Mouse (Mus musculus) myocyte (in vitro differentiated cells): ENCODE results near the gene Siglech. TPM values are rescaled to one million over a fixed set of nuclear protein-coding genes. Genes with fewer than 3 reads are reported as not detected.

Source experiments
- H3K27me3 ChIP-seq: one replicate; pipeline ENCODE4 v1.6.1; 2011; ENCODE audit not compliant: control insufficient read depth, insufficient read depth, insufficient read length
- H3K36me3 ChIP-seq: one replicate; pipeline ENCODE4 v1.6.1; 2011; ENCODE audit not compliant: control insufficient read depth, insufficient read depth
- H3K4me2 ChIP-seq: one replicate; pipeline ENCODE4 v1.6.1; 2011; ENCODE audit warnings: low read depth, control low read depth
- H3K4me3 ChIP-seq: one replicate; pipeline ENCODE4 v1.5.1; 2011; ENCODE audit warnings: mild to moderate bottlenecking, control low read depth, moderate library complexity
- H3K79me2 ChIP-seq: one replicate; pipeline ENCODE4 v1.6.1; 2011; ENCODE audit not compliant: control insufficient read depth, insufficient read depth
- H3ac ChIP-seq: one replicate; pipeline ENCODE4 v1.6.1; 2011; ENCODE audit not compliant: control insufficient read depth, insufficient read length
- CEBPB ChIP-seq: IDR thresholded peaks from 2 replicates; pipeline ENCODE4 v1.6.1; 2011; ENCODE audit warnings: mild to moderate bottlenecking, moderate library complexity; ENCODE audit not compliant: poor library complexity, insufficient read depth, severe bottlenecking
- E2F4 ChIP-seq: IDR thresholded peaks from one replicate; pipeline ENCODE4 v1.6.1; 2011; ENCODE audit warnings: mild to moderate bottlenecking, control low read depth, moderate library complexity; ENCODE audit not compliant: insufficient read depth
- MAX ChIP-seq: IDR thresholded peaks from one replicate; pipeline ENCODE4 v1.6.1; 2011; ENCODE audit warnings: low read depth, mild to moderate bottlenecking, control low read depth
- MYOD1 ChIP-seq, 3 experiments: IDR thresholded peaks; one replicate each; pipeline ENCODE4 v1.6.1; 2011; ENCODE audit warnings: control low read depth in 2 of 3, low read depth in 2 of 3, mild to moderate bottlenecking in 2 of 3, moderate library complexity in 1 of 3; ENCODE audit not compliant: insufficient read length in 2 of 3, control insufficient read depth in 1 of 3
- MYOG ChIP-seq, 3 experiments: IDR thresholded peaks; one replicate each; pipeline ENCODE4 v1.6.1; 2011; ENCODE audit warnings: control low read depth in 2 of 3, low read depth in 2 of 3, mild to moderate bottlenecking in 2 of 3; ENCODE audit not compliant: insufficient read length in 2 of 3, control insufficient read depth in 1 of 3, insufficient read depth in 1 of 3
- POLR2A ChIP-seq: IDR thresholded peaks from one replicate; pipeline ENCODE4 v1.6.1; 2011; ENCODE audit warnings: low read depth, mild to moderate bottlenecking, control low read depth, moderate library complexity; ENCODE audit not compliant: insufficient read length
- POLR2AphosphoS2 ChIP-seq: IDR thresholded peaks from one replicate; pipeline ENCODE4 v1.6.1; 2011; ENCODE audit warnings: low read depth, control low read depth; ENCODE audit not compliant: insufficient read length
- REST ChIP-seq: IDR thresholded peaks from one replicate; pipeline ENCODE4 v1.6.1; 2011; ENCODE audit warnings: mild to moderate bottlenecking, control low read depth, moderate library complexity; ENCODE audit not compliant: insufficient read depth, insufficient read length
- SRF ChIP-seq: IDR thresholded peaks from one replicate; pipeline ENCODE4 v1.6.1; 2011; ENCODE audit warnings: low read depth; ENCODE audit not compliant: control insufficient read depth, insufficient read length
- TCF12 ChIP-seq: IDR thresholded peaks from one replicate; pipeline ENCODE4 v1.6.1; 2011; ENCODE audit warnings: mild to moderate bottlenecking, control low read depth; ENCODE audit not compliant: poor library complexity, insufficient read depth, severe bottlenecking
- TCF3 ChIP-seq: IDR thresholded peaks from one replicate; pipeline ENCODE4 v1.6.1; 2011; ENCODE audit warnings: low read depth, control low read depth; ENCODE audit not compliant: insufficient read length
- USF1 ChIP-seq: IDR thresholded peaks from one replicate; pipeline ENCODE4 v1.6.1; 2011; ENCODE audit warnings: low read depth, mild to moderate bottlenecking, control low read depth, moderate library complexity
- polyA plus RNA-seq: library from polyadenylated mRNA; unstranded; fragments of >200 nt; fragmentation: generic; extraction: Trizol; gene quantifications from one replicate; pipeline ENCODE4 v1.2.1, GENCODE M21; 2012; ENCODE audit warnings: missing spikeins

The Siglech gene
- polyA plus RNA-seq, 1 experiment: not detected

DNA sequence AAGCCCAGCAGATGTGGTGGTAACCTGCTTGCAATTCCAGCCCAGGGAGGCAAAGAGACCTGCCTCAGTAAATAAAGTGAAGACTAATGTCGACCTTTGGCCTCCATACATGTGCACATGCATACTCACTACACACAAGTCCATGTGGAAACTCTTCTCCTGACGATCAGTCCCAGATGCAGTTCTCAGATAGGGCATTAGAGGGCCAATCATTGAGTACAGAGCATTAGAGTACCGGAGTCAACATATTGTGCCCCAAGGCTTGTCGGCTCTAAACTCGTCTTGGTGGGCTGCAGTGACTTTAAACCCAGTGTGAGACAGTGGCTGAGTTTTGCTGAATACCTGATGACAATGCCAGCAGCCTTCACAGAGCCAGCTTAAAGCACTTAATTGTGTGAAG lies 56.5 kb downstream of the Siglech start:
- no peaks in the 10 kb centered on the region for H3K79me2 ChIP-seq
- TF ChIP-seq MAX (no peak), E2F4 (no peak), TCF12 (no peak), POLR2AphosphoS2 (no peak), USF1 (no peak), TCF3 (no peak), POLR2A (no peak), REST (no peak), SRF (no peak), CEBPB (no peak), MYOD1 (IDR thresholded peaks at IDR 0.05; ENCODE audit: control insufficient read depth in 1 of 3, insufficient read length in 2 of 3, low read depth in 2 of 3) (no peak), MYOG (IDR thresholded peaks at IDR 0.05; ENCODE audit: control insufficient read depth in 1 of 3, insufficient read depth in 1 of 3, insufficient read length in 2 of 3, low read depth in 2 of 3) (no peak)
- no peaks in the 10 kb centered on the region for H3K27me3 ChIP-seq
- H3K4me2 ChIP-seq: no peak overlapping the region
- no peak overlapping the region for H3K4me3 ChIP-seq
- peaks cover 45% of the 10 kb centered on the region for H3K36me3 ChIP-seq
- no peak overlapping the region for H3ac ChIP-seq

DNA sequence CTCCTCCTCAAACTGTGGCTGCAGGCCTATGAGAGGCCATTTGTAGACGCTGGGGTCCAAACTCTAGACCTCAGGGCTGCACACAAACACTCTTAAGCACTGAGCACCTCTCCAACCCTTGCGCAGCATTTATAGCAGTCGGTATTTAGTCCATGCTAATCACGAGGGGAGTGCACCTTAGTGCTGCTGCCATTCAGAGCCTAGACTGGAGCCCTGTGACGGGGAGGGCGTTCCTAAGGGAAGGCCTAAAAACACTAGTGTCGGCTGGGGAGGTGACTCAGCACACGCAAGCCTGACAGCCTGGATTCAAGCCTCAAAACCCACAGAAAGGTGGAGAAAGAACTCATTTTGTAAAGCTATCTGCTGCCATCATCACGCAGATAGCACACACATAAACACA lies 59.6 kb downstream of the Siglech start:
- Histone ChIP-seq H3K4me2 (no peak overlapping the region), H3K27me3 (no peaks in the 10 kb centered on the region), H3K36me3 (peaks cover 39% of the 10 kb centered on the region), H3K79me2 (no peaks in the 10 kb centered on the region), H3ac (no peak overlapping the region), H3K4me3 (no peak overlapping the region)
- no peak for TF ChIP-seq MAX
- no peak for TF ChIP-seq MYOG (IDR thresholded peaks at IDR 0.05; ENCODE audit: control insufficient read depth in 1 of 3, insufficient read depth in 1 of 3, insufficient read length in 2 of 3, low read depth in 2 of 3)
- TF ChIP-seq TCF3: no peak
- TF ChIP-seq USF1: no peak
- no peak for TF ChIP-seq TCF12
- no peak for TF ChIP-seq REST
- no peak for TF ChIP-seq POLR2A
- TF ChIP-seq MYOD1 (IDR thresholded peaks at IDR 0.05; ENCODE audit: control insufficient read depth in 1 of 3, insufficient read length in 2 of 3, low read depth in 2 of 3): no peak
- TF ChIP-seq SRF: no peak
- no peak for TF ChIP-seq CEBPB
- no peak for TF ChIP-seq E2F4
- no peak for TF ChIP-seq POLR2AphosphoS2

Other genes starting within 250 kb of the Siglech start
- 2.3 TPM for gene Tubgcp5, start 26.0 kb downstream of the Siglech start, polyA plus RNA-seq
- 53.0 TPM for gene Cyfip1, start 73.6 kb downstream of the Siglech start, polyA plus RNA-seq
- gene Nipa2, start 194.3 kb downstream of the Siglech start, polyA plus RNA-seq: 14.5 TPM